Mouse (Mus musculus) hindlimb bud, embryonic 11.5 days (tissue): Measurements from ENCODE around the gene Bcl6b.

Experiments
- DNase-seq: peaks from one replicate; pipeline ENCODE4 v3.0.0-alpha.2; 2012; ENCODE audit warnings: low read depth, low spot score; ENCODE audit errors: extremely low spot score

Bcl6b gene

DNA sequence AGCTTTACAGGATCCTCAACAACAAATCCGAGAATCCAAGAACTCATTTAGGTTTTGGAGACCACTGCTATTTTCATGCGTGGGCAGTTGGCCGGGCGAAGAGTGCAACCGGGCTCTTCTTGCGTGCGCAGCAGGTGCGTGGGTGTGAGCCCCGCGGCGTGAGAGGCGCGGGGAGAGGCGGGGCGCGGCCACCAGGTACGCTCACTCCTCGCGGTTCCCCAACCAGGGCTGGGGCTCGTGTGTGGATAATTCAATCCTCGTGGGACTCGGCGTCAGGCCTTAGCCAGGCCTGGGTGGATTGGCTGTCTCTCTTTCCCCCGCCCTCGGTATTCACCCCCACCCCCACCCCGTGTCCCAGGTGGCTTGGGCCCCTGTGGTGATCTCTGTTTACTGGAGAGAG lies 15.9 kb downstream of the Bcl6b start:
- DNase-seq = no peak

DNA sequence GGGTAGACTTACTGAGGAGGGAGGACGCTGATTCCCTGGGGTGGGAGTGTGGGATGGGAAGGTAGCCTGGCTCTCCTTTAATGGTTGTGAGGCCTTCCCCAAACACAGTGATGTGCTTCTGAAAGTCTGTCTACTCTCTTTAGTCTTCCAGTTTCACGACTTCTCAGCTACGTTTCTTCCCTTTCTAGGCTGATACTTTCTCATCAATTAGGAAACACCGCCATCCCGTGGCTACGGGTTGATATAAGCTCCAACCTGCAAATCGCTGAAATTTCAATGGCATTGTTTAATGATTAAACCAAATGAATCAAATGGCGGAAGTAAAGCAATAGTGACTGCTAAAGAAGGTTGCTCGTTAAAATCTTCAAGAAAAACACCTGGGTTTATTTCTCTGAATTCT lies 16.7 kb downstream of the Bcl6b start:
- no peak for DNase-seq

DNA sequence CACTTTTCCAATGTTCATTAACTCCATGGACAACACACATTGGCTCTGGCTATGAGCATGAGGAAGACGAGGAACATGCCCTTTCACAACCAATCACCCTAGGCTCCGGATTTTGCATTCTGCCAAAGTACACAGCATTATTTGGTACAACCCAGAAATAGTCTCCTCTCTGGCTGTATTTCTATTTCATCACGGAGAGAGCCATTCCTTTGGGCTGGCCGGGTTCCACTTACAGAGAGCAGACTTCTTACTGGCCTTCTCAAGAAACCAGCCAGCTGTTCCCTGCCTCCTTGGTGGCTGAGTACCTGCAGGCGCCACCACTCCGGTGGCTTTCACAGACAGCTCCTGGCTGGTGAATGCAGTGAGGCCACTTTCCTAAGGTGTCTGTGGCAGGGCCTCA lies 17.2 kb downstream of the Bcl6b start, which contains the start of gene Slc16a11:
TSS of gene Slc16a11 (plus strand) at position 330 of the 400 bp plus-strand sequence.
- DNase-seq = no peak

DNA sequence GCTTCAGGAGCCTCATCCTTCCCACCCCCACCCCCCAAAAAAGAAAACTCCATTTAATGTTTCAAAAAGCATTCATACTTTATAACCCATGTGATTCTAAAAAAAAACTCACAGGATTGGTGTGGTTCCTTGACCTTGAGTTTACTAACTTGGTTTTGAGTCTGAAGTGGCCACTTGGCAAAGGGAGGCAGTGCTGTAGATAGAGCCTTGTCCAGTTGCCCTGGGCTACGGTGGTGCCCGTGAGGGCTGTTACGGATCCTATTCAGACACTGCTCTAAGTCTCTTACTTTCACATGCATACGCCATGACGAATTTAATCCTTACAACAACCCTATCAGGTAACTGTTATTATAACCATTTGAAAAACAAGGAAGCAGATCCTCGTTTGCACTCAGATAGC lies 17.6 kb downstream of the Bcl6b start:
- DNase-seq = no peak

DNA sequence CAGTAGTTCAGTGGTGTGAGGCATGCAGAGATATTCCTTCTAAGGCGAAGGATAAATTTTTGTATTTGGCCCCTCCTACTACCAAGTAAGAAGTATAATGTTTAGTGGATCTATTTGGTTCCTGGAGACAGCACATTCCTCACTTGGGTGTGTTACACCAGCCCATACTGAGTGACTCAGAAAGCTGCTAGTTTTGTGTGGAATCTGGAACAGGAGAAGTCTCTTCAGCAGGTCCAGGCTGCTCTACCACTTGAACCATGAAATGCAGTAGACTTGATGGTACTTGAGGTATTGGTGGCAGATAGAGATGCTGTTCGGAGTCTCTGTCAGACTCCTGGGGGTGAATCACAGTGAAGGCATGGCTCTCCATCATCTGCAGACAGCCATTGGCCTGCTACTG lies 18.9 kb downstream of the Bcl6b start:
- DNase-seq = no peak

DNA sequence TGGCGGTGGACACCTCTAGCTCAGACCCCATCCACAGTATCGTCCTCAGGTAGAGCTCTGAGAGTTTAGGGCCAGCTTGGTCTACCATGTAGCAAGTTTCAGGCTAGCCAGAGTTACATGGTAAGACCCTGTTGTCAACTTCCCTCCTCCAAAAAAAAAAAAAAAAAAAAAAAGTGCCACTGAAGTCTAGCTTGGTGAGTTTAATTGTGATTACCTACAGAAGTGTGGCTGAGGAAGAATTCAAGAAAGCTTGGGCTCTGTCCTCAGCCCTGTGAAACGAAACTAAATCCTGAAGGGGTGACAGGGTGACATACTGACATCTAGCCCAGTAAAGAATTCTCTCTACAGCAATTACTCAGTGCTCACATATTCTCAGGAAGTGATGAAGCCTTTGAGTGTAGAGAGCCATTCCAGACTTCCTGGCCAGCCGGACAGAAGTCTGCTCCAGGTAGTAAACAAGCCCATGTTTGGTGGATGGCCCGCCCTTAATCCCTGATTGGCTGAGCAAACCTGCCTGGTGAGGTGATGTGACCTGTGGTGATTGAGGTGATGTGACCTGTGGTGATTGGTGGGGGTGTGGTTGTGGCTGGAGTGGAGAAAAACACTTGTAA lies 20.7 kb downstream of the Bcl6b start:
- DNase-seq = no peak

DNA sequence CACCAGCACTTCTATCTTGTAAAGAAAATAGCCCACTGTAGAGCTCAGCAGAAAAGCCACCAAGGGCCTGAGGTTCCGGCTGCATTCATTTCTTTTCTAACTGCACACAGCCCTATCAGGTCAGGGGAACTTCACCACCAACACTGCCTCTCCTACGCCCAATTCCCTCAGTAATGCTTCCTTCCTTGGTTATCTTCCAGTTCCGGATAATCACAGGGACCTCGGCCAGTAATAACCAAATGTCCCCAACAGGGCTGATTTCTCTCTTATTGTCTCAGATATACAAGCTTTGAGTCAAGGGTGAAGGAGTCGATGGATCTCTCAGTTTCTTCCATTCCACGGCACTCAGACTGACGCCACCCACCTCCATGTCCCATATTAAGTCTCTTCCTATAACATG lies 22.3 kb downstream of the Bcl6b start:
- DNase-seq = no peak

DNA sequence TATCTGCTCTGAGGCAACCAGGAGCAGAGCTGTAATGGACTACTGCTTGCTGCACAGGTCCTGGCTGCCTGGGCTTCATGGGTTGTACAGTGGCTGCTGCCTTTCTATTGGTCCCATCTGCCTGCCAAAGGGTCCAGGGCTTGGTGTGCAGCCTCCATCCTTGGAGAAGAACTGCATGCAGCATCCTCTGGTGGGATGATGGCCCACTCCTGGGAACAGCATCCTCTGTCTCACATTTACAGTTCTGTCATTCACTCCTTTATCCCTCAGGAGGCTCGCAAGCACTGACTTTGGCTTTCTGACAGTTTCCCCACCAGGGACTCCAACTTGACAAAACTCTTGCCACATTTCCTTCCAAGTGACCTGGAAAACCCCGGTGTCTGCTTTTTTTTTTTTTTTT lies 22.8 kb downstream of the Bcl6b start:
- no peak for DNase-seq

DNA sequence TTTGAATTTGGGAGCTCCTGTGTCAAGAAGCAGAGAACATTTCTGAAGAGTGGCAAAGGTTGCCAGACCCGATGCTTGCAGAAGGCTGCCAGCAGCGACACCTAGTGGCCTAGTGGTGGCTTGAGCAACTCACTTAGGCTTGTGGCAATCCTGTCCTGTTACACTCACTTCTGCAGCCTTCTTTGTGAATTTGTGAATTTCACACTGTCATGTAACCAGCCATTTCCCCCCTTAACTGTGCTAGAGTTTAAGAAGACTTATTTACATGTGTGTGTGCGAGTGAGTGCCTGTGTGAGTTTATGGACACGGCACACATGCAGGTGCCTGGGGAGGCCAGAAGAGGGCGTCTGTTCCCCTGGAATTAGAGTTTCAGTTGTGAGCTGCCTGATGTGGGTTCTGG lies 27.9 kb downstream of the Bcl6b start:
- DNase-seq = peak; percentile 68

DNA sequence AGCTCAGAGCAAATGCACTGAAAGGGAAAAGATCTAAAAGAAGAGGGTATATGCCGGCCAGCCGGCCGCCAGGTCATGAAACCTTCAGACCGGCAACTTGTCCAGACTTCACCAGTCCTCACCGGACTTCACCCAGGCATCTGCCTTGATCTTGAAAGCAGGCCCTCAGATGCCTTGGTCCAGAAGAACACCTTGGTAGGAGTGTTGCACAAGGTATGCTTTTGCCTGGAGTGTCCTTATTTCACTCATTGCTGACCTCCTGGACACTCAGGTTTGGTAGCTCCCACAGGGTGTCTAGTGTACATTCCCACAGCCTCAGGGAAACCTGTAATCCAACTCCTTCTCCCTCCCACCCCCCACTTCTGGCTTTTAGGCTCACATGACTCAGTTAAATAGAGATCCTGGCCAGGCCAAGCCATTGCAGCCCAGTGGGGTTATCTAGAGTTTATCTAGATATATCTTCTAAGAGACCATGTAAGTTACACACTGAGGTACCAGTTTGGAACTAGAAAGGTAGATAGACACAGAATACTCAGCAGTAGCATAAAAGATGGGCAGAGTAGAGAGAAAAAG lies 29.5 kb downstream of the Bcl6b start:
- no peak for DNase-seq

DNA sequence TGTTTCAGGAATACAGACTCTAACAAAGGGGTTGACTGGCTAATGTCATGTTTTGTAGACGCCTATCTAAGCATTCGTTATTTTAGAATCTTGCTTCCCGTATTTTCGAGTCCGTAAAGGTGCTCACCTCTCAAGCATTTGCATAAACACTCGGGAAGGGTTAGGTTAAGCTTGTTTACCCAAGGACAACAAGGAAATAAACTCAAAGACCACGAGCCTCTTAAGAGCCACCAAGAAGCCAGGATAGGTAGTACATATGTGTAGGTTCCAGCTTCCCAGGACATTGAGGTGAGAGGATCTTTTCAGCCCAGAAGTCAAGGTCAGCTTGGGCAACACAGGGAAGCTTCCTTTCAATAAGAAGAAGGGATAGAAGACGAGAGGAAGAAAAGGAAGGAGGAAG lies 30.5 kb downstream of the Bcl6b start:
- DNase-seq = no peak

DNA sequence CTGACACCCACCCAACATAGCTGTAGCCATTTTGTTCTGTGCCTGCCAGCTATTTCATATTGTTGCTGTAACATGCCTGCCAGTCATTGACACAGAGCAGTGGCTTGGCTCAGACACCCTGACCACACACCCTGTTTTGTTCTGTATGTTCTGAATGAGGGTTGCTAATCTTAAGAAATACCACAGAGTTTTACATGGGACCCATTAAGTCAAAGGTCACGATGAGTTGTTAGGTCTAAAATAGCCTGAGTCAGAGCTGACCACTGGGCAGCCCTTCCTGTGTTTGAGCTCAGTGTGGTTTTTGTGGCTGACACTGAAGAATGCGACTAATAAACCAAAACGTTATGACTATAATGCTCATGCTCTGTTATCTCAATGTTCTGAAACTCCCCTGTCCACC lies 31.3 kb downstream of the Bcl6b start:
- no peak for DNase-seq

DNA sequence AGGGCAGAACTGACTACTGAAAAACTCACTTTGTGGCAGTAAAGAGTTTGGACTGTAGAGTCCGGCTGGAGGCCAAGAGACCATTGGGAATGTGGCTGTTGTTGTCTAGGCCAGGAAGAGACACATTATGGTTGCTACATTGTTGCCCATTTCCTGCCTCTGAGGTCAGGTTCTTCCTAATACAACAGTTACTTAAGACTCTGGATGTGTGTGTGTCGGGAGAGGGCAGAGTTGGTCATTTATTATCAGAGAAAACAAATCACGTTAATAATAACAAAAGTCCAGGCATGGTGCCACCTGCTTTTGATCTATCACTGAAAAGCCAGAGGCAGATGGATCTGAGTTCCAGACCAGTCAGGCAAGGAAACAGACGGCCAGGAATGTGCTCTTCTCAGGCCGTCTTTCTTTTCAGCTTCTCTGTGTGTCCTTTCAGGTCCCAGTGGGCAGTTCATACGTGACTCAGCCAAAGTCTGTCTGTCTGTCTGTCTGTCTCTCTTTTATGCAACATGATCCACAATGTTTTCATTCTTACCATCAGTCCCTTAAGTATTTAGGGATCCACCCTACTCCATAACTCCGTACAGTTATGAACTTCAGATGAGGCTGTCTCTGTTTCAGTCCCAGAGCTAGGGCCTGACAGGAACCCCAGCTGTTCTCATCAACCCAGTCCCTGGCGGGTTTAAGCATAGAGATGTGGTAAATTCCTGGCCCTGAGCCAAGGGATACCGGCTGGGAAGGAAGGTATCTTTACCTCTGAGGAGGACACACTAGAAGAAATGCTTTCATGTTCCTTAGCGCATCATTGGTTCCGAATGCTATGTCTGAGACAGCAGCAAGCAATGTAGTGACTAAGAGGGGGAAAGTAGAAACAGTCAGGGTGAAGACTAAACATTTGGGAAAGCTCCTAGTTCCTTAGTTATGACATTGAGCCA lies 36.0 kb downstream of the Bcl6b start:
- DNase-seq = no peak

DNA sequence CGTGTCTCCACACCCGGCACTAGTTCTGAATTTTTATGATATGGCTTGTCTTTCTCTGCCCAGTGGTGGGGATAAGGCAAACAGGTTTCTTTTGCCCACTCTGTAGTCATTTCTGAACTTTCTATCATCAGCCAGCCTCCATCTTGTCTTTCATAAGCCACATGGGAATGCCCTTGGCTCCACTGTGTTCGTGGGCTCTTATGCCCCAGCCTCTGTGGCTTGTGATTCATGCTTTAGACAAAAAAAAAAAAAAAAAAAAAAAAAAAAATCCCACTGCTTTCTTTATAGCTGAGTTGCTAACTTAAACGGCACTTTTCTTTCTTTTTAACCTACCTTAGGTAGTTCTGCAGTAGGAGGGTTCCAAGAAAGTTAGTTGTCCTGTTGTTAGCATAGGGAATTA lies 37.4 kb downstream of the Bcl6b start:
- no peak for DNase-seq

DNA sequence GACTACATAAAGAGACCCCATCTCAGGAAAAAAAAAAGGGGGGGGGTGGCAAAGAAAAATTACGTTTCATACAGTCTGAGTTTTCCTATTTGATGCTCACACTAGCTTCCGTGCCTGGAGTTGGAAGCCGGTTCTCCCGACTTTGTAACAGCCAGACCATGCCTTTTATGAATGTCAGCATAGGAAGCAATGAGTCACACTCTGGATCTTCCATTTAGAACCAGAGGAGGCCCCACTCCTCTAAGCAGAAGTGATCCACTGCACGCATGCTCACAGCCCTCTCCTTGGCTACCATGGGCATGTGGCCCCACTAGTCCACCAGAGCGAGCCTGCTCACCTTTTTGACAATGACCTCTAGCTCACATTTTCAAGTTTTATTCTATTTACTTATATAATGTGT lies 38.4 kb downstream of the Bcl6b start:
- no peak for DNase-seq

DNA sequence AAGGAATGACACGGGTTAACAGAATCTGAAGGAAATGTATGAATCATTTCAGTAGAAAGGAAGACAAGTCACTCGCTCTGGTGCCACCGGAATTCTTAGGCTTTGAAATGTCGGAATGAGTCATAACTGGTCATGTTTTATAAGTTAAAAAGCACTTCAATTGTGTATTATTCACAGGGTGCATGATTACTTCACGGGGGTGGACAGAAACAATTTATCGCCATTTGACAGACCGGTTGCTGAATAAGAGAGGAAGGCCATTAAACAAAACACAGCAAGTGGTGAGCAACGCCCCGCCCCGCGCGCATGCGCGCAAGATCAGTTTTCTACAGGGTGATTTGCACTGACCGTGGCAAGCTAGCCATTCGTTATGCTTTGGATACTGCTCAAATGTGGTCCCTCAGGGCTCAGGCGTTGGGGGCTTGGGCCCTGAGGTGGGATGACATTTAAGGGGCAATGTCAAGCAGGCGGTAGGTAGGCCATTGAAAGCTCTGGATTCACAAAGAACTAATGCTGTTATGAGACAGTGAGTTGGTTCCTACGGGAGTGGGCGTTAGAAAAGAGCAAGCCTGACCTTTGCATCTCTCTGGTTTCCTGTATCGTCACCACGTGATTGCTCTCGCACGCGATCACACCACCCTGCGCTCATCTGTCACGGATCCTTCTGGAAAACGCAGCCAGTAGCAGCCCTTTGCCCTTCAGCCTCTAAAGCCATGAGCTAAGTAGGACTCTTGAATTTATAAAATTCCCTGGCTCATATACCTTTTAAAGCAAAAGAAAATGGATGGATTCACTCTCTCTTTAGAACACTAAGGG lies 40.1 kb downstream of the Bcl6b start:
- DNase-seq = no peak

DNA sequence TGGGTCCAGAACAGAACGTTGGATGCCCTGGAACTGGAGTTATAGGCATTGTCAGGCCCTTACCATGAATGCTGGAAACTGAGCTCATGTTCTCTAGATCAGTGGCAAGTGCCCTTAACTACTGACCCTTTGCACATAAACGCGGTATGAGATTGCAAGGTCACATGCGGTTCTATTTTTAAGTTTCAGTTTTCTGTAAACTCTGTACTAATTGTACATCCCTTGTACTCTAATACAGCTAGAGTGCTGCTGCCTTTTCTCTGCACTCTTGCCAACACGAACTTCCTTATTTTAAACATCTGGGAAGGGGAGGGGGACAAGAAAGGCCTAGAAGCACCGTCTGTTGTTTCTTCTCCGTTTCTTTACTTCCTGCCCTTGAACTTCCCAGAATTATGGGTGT lies 44.5 kb downstream of the Bcl6b start:
- no peak for DNase-seq

DNA sequence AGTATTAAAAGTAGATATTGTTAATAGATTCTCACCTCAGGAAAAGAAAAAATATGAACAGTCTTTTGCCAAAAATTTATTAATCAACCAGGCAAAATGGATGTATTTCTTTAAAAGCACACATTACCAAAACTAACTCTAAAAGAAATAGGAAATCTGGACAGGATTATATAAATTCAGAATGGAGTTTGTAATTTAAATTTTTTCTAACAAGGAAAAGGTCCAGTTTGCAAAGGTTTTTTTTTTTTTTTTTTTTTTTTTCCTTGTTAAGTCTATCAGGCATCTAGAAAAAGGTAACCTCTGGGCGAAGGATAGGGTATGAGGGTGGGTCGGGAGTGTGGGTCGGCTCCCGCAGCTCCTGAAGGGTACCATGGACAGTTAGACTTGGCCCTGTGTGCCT lies 49.1 kb downstream of the Bcl6b start:
- no peak for DNase-seq

DNA sequence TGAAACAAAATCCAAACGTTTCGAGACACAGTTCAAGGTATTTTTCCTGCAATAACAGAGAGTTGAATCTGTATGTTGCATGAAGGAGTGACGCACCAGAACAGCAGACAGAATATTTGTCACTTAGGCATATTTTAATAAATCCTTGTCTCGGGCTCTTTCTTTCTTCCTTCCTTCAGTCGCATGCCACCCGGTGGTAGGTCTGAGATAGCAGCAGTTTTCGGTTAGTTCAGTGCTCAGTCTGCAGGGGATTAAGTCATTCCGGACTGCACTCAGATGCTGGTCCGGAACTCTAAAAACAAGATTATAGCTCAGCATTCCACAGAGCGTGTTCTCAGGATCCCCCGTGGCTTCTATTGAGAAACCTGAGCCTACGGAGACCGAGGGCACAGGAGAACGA lies 50.2 kb downstream of the Bcl6b start:
- peak; percentile 10 for DNase-seq

DNA sequence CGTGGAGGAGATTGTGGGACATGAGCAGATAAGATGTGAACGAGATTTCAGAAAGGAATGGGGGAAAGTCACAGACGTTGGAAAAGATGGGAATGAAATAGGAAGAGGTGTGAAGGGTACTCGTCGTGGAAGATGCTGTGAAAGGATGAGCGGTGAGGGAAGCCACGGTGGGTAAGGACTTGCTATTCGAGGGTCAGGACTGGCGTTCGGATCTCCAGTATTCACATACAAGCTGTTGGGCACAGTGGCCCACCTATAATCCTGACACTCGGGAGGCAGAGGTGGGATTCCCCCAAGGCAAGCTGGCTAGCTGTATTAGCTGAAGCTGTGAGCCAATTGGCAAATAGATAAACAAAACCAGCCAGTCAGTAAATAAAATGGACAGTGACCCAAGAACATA lies 50.8 kb downstream of the Bcl6b start:
- DNase-seq = no peak

DNA sequence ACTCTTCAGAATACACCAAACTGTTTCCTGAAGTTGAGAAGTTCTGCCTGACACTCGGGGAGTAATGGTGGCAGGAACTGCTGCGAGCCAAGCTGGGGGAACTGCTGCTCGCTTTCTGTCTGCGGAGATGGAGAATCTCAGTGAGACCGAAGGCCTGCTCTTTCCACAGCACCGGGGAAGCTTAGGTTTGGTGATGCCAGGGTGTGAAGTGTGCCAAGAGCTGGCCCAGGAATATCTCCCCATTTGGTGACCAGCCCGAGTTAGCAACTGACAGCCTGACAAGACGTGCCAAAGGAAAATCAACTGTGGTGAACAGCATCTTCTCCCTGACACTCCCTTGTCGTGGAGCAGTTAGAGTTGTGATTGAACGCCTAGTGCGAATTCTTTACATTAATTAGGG lies 51.3 kb downstream of the Bcl6b start:
- DNase-seq = no peak
